Mouse (Mus musculus) G1E (cell line): ENCODE data around the gene Pet100.

Experiments used
- CTCF ChIP-seq: IDR thresholded peaks from 2 replicates; pipeline ENCODE4 v1.5.1; 2012; ENCODE audit warnings: low read depth, low read length, inconsistent platforms, mixed read lengths
- GATA1 ChIP-seq: IDR thresholded peaks from 2 replicates; pipeline ENCODE4 v1.6.1; 2012; ENCODE audit warnings: borderline replicate concordance, low read length, inconsistent platforms, mixed read lengths
- POLR2AphosphoS5 ChIP-seq: IDR thresholded peaks from 2 replicates; pipeline ENCODE4 v1.6.1; 2012; ENCODE audit warnings: low read depth, low read length, inconsistent platforms; ENCODE audit not compliant: insufficient replicate concordance
- TAL1 ChIP-seq: conservative IDR thresholded peaks from 2 replicates; pipeline ENCODE4 v1.6.1; 2012; ENCODE audit warnings: low read depth, low read length, inconsistent platforms, mixed read lengths

DNA sequence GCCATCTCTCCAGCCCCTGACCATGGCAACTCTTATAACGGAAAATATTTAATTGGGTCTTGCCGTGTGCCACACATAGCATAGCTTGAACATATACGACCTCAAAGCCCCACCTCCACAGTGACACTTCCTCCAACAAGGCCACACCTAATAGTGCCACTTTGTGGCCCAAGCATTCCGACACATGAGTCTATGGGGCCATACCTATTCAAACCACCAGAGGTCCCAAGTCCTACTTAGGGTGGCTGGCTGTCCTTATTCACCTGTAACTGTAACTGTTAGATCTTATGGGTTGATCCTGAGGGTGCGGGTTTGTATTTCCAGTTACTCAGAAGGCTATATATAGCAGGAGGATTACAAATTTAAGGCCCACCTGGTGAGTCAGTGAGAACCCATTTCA is 6.7 kb downstream of the Pet100 start:
- no peak for TF ChIP-seq CTCF
- TF ChIP-seq GATA1 = no peak
- TF ChIP-seq POLR2AphosphoS5 = no peak
- TF ChIP-seq TAL1 = no peak
